Mouse (Mus musculus): ENCODE data around the gene Olfr923. TPM values are rescaled to one million over a fixed set of nuclear protein-coding genes. Genes with fewer than 3 reads are reported as not detected.

Gene Olfr923
- not detected in 2 replicates for total RNA-seq (2014; rRNA removed)
- not detected in 2 replicates for polyA plus RNA-seq (2015; fragmentation: Nextera tagmentation; extraction: Ambion mirVana)

DNA sequence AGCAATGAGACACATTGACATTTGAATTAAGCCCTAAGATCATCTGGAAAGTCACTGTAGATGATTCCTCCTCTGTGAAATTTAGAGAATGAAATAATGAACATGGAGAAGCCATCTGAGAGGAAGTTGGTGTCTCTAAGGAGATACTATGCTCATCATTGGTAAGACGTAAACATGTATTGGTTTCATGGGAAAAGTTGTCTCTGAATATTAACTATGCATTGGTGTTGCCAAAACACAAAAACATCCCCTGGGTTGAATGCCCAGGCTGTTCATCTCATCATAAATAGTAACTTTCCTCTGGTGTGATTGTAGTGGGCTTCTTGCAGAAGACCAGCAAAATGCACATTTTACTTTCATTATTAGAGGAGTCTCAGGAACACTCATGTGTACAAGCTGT lies at the start of gene Olfr923:
Gene Olfr923, plus strand, starts transcription at position 301 of the 400 bp plus-strand sequence.
- Histone ChIP-seq H3K27ac (ENCODE audit: low read depth, low read length) (no peak within 1 kb of the TSS), H3K9ac (no peak within 1 kb of the TSS), H3K4me2 (ENCODE audit: low read depth) (no peak within 1 kb of the TSS), H3K27me3 (ENCODE audit: insufficient read depth, low read length) (no peaks in the 10 kb centered on the region), H3K4me1 (ENCODE audit: insufficient read depth) (no peaks in the 10 kb centered on the region), H3K4me3 (ENCODE audit: low read depth, low read length) (no peak within 1 kb of the TSS), H3K36me3 (ENCODE audit: insufficient read depth) (no peaks in the 10 kb centered on the region), H3K9me3 (ENCODE audit: low read length) (no peaks in the 10 kb centered on the region)
- no peak for ATAC-seq
- TF ChIP-seq CTCF (IDR thresholded peaks at IDR 0.05; ENCODE audit: low read depth) = no peak
- no peak for DNase-seq
- 93% methylated on average over 1 of the region's 1 CpGs for WGBS

DNA sequence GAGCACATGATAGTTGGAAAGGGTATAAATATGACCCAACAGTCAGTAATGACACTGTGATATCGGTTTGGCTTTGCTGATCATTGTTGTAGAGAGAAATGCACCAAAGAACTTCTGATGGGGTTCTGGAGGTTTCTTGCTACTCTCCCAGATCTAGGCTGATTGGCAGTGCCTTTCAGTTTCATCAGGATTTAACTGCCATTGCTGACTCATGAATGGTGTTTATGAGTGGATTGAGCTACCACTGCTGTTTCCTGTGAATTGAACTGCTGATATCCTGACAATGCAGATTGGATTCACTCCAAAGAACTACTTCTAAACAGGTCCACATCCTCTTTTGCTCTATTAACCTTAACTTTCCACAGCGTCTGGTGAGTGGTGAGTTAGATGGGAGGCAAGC lies 33.7 kb upstream of the Olfr923 start:
- ATAC-seq = no peak
- no peaks in the 10 kb centered on the region for H3K36me3 ChIP-seq (ENCODE audit: insufficient read depth)

DNA sequence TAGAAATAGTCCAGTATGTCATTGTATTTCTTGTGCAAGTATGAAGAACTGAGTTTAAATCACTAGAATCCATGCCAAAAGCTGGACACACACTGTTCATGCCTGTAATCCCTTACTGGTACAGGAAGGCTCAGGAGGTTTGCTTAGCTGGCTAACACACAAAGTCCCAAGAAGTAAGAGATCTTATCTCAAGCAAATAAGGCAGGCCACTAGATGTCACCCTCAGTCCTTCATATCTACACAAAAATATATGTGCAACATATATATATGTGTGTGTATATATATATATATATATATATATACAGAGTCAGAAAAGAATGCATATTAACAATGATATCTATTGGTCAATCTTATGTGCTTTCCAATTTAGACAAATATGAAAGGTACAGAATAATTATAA lies 20.6 kb upstream of the Olfr923 start:
- Histone ChIP-seq H3K27ac (ENCODE audit: low read depth, low read length) (no peak overlapping the region), H3K36me3 (ENCODE audit: insufficient read depth) (no peaks in the 10 kb centered on the region), H3K4me2 (ENCODE audit: low read depth) (no peak overlapping the region), H3K4me3 (ENCODE audit: low read depth, low read length) (no peak overlapping the region), H3K27me3 (ENCODE audit: insufficient read depth, low read length) (no peaks in the 10 kb centered on the region), H3K9me3 (ENCODE audit: low read length) (no peaks in the 10 kb centered on the region), H3K4me1 (ENCODE audit: insufficient read depth) (no peaks in the 10 kb centered on the region), H3K9ac (no peak overlapping the region)
- DNase-seq (peak; percentile 52), ATAC-seq (no peak)
- peak; percentile 51 for TF ChIP-seq CTCF (IDR thresholded peaks at IDR 0.05; ENCODE audit: low read depth)

More for the DNA sequence above, 33.7 kb upstream of the Olfr923 start:
- TF ChIP-seq CTCF (IDR thresholded peaks at IDR 0.05; ENCODE audit: low read depth) = no peak
- no peak for DNase-seq
- H3K9me3 ChIP-seq (ENCODE audit: low read length) = no peaks in the 10 kb centered on the region
- H3K27me3 ChIP-seq (ENCODE audit: insufficient read depth, low read length) = no peaks in the 10 kb centered on the region
- H3K4me2 ChIP-seq (ENCODE audit: low read depth) = no peak overlapping the region
- WGBS = 89% methylated on average over 2 of the region's 2 CpGs
- H3K27ac ChIP-seq (ENCODE audit: low read depth, low read length) = no peak overlapping the region
- no peak overlapping the region for H3K4me3 ChIP-seq (ENCODE audit: low read depth, low read length)
- no peak overlapping the region for H3K9ac ChIP-seq
- H3K4me1 ChIP-seq (ENCODE audit: insufficient read depth) = no peaks in the 10 kb centered on the region

DNA sequence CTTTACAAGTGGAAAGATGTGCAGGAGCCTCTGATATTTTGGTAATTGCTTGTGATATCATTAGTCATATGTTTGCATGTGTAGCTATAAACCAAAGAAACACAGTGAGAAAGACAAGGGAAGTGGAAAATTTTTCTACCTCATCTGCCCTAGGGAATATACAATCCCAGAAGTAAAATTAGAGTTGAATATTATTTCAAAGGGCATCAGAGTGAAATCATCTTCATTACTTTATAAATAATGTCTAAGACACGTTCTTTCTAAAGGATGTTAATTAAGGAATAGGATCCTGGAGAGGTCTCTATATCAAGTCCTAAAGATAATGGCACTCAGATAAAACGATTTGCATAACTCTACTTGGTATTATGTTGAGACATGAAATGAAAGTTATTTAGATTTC lies 12.0 kb upstream of the Olfr923 start, which contains the start of gene Olfr922:
Gene Olfr922, plus strand, starts transcription at position 301 of the 400 bp plus-strand sequence.
- H3K9me3 ChIP-seq (ENCODE audit: low read length) = no peaks in the 10 kb centered on the region
- H3K27ac ChIP-seq (ENCODE audit: low read depth, low read length) = no peak within 1 kb of the TSS
- H3K9ac ChIP-seq = no peak within 1 kb of the TSS
- no peaks in the 10 kb centered on the region for H3K27me3 ChIP-seq (ENCODE audit: insufficient read depth, low read length)
- no peaks in the 10 kb centered on the region for H3K36me3 ChIP-seq (ENCODE audit: insufficient read depth)
- TF ChIP-seq CTCF (IDR thresholded peaks at IDR 0.05; ENCODE audit: low read depth) = no peak
- no peak for DNase-seq
- 68% methylated on average over 2 of the region's 2 CpGs for WGBS
- no peak for ATAC-seq
- H3K4me3 ChIP-seq (ENCODE audit: low read depth, low read length) = no peak within 1 kb of the TSS
- no peak within 1 kb of the TSS for H3K4me2 ChIP-seq (ENCODE audit: low read depth)
- H3K4me1 ChIP-seq (ENCODE audit: insufficient read depth) = no peaks in the 10 kb centered on the region

DNA sequence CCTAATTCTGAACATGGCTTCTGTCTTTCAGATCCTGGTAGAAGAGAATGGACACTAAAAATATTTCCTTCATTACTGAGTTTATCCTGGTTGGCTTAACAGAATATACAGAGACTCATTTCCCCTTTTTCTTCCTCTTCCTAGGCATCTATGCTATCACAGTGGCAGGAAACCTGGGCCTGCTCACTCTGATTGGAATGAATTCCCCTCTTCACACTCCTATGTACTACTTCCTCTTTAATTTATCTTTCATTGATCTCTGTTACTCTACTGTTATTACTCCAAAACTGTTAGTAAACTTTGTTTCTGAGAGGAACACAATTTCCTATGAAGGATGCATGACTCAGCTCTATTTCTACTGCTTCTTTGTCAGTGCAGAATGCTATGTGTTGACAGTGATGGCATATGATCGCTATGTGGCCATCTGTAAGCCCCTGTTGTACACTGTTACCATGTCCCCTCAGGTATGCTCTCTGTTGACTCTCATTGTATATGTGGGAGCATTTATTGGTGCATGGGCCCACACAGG lies 10.8 kb upstream of the Olfr923 start:
- no peak overlapping the region for H3K27ac ChIP-seq (ENCODE audit: low read depth, low read length)
- H3K4me2 ChIP-seq (ENCODE audit: low read depth) = no peak overlapping the region
- WGBS = 74% methylated on average over 1 of the region's 1 CpGs
- H3K4me3 ChIP-seq (ENCODE audit: low read depth, low read length) = no peak overlapping the region
- TF ChIP-seq CTCF (IDR thresholded peaks at IDR 0.05; ENCODE audit: low read depth) = no peak
- DNase-seq (no peak), ATAC-seq (no peak)
- no peak overlapping the region for H3K9ac ChIP-seq
- no peaks in the 10 kb centered on the region for H3K4me1 ChIP-seq (ENCODE audit: insufficient read depth)
- no peaks in the 10 kb centered on the region for H3K9me3 ChIP-seq (ENCODE audit: low read length)
- H3K27me3 ChIP-seq (ENCODE audit: insufficient read depth, low read length) = no peaks in the 10 kb centered on the region
- H3K36me3 ChIP-seq (ENCODE audit: insufficient read depth) = no peaks in the 10 kb centered on the region

DNA sequence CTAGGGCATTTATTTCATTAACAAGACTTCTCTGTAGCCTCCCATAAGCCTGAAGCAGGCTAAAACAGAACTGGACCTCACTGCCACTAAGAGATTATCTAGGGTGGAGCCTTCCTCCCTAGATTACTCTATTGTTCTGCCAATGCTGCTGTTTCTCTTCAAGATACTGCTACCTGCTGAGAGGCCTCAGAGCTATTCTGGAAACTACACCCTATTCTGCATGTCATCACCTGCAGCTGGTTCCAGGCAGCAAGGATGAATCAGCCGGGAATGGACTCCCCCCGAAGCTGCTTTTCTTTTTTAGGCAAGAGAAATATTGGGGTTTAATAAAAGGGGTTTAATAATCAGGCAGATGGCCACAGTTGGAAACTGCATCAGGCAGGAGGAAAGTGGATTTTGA lies 6.7 kb downstream of the Olfr923 start:
- no peak overlapping the region for H3K9ac ChIP-seq
- ATAC-seq (no peak), DNase-seq (no peak)
- H3K4me1 ChIP-seq (ENCODE audit: insufficient read depth) = no peaks in the 10 kb centered on the region
- no peaks in the 10 kb centered on the region for H3K36me3 ChIP-seq (ENCODE audit: insufficient read depth)
- TF ChIP-seq CTCF (IDR thresholded peaks at IDR 0.05; ENCODE audit: low read depth) = no peak
- H3K9me3 ChIP-seq (ENCODE audit: low read length) = no peaks in the 10 kb centered on the region
- H3K27me3 ChIP-seq (ENCODE audit: insufficient read depth, low read length) = no peaks in the 10 kb centered on the region
- H3K4me2 ChIP-seq (ENCODE audit: low read depth) = no peak overlapping the region
- no peak overlapping the region for H3K27ac ChIP-seq (ENCODE audit: low read depth, low read length)
- no peak overlapping the region for H3K4me3 ChIP-seq (ENCODE audit: low read depth, low read length)
- WGBS = 74% methylated on average over 2 of the region's 2 CpGs

DNA sequence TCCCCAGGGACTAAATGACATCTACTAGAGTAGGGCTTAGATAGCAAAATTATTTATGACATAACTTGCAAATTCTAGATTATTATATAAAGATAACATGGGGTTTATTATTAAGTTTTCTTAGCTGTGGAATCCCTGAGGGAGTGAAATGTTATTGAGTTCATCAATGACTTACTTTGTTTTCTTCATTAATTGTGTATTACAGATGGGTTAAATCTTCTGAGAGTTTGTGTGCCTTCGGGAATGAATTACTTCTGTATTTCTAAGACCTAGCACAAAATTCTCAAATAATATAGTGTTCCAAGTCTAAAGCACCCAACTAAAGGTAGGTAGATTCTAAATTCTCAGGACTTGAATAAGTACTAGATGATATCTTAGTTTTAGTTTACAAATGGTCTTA lies 17.8 kb downstream of the Olfr923 start, which contains the start of gene Olfr924:
Gene Olfr924, plus strand, starts transcription at position 301 of the 400 bp plus-strand sequence.
- Histone ChIP-seq H3K4me2 (ENCODE audit: low read depth) (no peak within 1 kb of the TSS), H3K27ac (ENCODE audit: low read depth, low read length) (no peak within 1 kb of the TSS), H3K27me3 (ENCODE audit: insufficient read depth, low read length) (no peaks in the 10 kb centered on the region), H3K9me3 (ENCODE audit: low read length) (no peaks in the 10 kb centered on the region), H3K4me1 (ENCODE audit: insufficient read depth) (no peaks in the 10 kb centered on the region), H3K36me3 (ENCODE audit: insufficient read depth) (no peaks in the 10 kb centered on the region), H3K9ac (no peak within 1 kb of the TSS), H3K4me3 (ENCODE audit: low read depth, low read length) (no peak within 1 kb of the TSS)
- DNase-seq (no peak), ATAC-seq (no peak)
- 98% methylated on average over 1 of the region's 1 CpGs for WGBS
- no peak for TF ChIP-seq CTCF (IDR thresholded peaks at IDR 0.05; ENCODE audit: low read depth)

All from forebrain, postnatal 0 days (tissue).